Mouse (Mus musculus): ENCODE data around the gene Mov10l1. TPM values are rescaled to one million over a fixed set of nuclear protein-coding genes. Genes with fewer than 3 reads are reported as not detected.

Mov10l1 gene
- total RNA-seq (2021) = not detected
- long read RNA-seq, experiment 1 = 0 reads
- long read RNA-seq, experiment 2 = 0 reads

GRCm38 (mm10) chr15:88982534-88983079 lies at the start of gene Mov10l1:
Gene Mov10l1, plus strand, starts transcription at chr15:88982909.
- intact Hi-C loops (cut with DNase I; ENCODE audit: low total_unique reads) = no loop called here
- DNase-seq = no peak

GRCm38 (mm10) chr15:88934141-88934540 lies 48.6 kb upstream of the Mov10l1 start:
- DNase-seq = no peak
- intact Hi-C loops (cut with DNase I; ENCODE audit: low total_unique reads) = no loop called here

- DNase-seq = no peak
- intact Hi-C loops (cut with DNase I; ENCODE audit: low total_unique reads) = no loop called here
These were observed 46.0 kb upstream of the Mov10l1 start for GRCm38 (mm10) chr15:88936619-88937290.

GRCm38 (mm10) chr15:88937291-88937650 lies 45.4 kb upstream of the Mov10l1 start:
- DNase-seq = no peak
- intact Hi-C loops (cut with DNase I; ENCODE audit: low total_unique reads) = no loop called here

- intact Hi-C loops (cut with DNase I; ENCODE audit: low total_unique reads) = no loop called here
- DNase-seq = no peak
These were observed 39.9 kb upstream of the Mov10l1 start for GRCm38 (mm10) chr15:88942783-88943182.

- DNase-seq = no peak
- intact Hi-C loops (cut with DNase I; ENCODE audit: low total_unique reads) = no loop called here
These were observed 38.7 kb upstream of the Mov10l1 start for GRCm38 (mm10) chr15:88943896-88944551.

- intact Hi-C loops (cut with DNase I; ENCODE audit: low total_unique reads) = no loop called here
- DNase-seq = no peak
These were observed 35.9 kb upstream of the Mov10l1 start for GRCm38 (mm10) chr15:88946851-88947250.

- DNase-seq = no peak
- intact Hi-C loops (cut with DNase I; ENCODE audit: low total_unique reads) = no loop called here
These were observed 31.5 kb upstream of the Mov10l1 start for GRCm38 (mm10) chr15:88951246-88951645.

GRCm38 (mm10) chr15:88954368-88955072 lies 28.2 kb upstream of the Mov10l1 start, which contains the start of gene Ttll8:
Gene Ttll8, minus strand, starts transcription at chr15:88954418.
- no peak for DNase-seq
- intact Hi-C loops (cut with DNase I; ENCODE audit: low total_unique reads) = no loop called here

GRCm38 (mm10) chr15:88955342-88955741 lies 27.4 kb upstream of the Mov10l1 start:
- intact Hi-C loops (cut with DNase I; ENCODE audit: low total_unique reads) = no loop called here
- DNase-seq = no peak

- intact Hi-C loops (cut with DNase I; ENCODE audit: low total_unique reads) = no loop called here
These were observed 25.2 kb upstream of the Mov10l1 start for GRCm38 (mm10) chr15:88957522-88957921.

GRCm38 (mm10) chr15:88964070-88964578 lies 18.6 kb upstream of the Mov10l1 start:
- DNase-seq = no peak
- intact Hi-C loops (cut with DNase I; ENCODE audit: low total_unique reads) = no loop called here

More at GRCm38 (mm10) chr15:88957522-88957921, 25.2 kb upstream of the Mov10l1 start:
- DNase-seq = no peak

GRCm38 (mm10) chr15:88972300-88972699 lies 10.4 kb upstream of the Mov10l1 start:
- DNase-seq = no peak

GRCm38 (mm10) chr15:88978281-88979137 lies 4.2 kb upstream of the Mov10l1 start, which contains the start of gene Mlc1:
Gene Mlc1, minus strand, starts transcription at chr15:88979007.
- intact Hi-C loops (cut with DNase I; ENCODE audit: low total_unique reads) = no loop called here
- DNase-seq = no peak

More at GRCm38 (mm10) chr15:88972300-88972699, 10.4 kb upstream of the Mov10l1 start:
- intact Hi-C loops (cut with DNase I; ENCODE audit: low total_unique reads) = no loop called here

- no peak for DNase-seq
These were observed 3.6 kb upstream of the Mov10l1 start for GRCm38 (mm10) chr15:88979138-88979446.

GRCm38 (mm10) chr15:88989236-88989635 lies 6.5 kb downstream of the Mov10l1 start:
- intact Hi-C loops (cut with DNase I; ENCODE audit: low total_unique reads) = no loop called here
- DNase-seq = no peak

More at GRCm38 (mm10) chr15:88979138-88979446, 3.6 kb upstream of the Mov10l1 start:
- intact Hi-C loops (cut with DNase I; ENCODE audit: low total_unique reads) = no loop called here

GRCm38 (mm10) chr15:88998636-88999035 lies 15.9 kb downstream of the Mov10l1 start:
- DNase-seq = no peak
- intact Hi-C loops (cut with DNase I; ENCODE audit: low total_unique reads) = no loop called here

- DNase-seq = no peak
- intact Hi-C loops (cut with DNase I; ENCODE audit: low total_unique reads) = no loop called here
These were observed 16.4 kb downstream of the Mov10l1 start for GRCm38 (mm10) chr15:88999124-88999523.

GRCm38 (mm10) chr15:89000367-89000766 lies 17.7 kb downstream of the Mov10l1 start:
- DNase-seq = no peak
- intact Hi-C loops (cut with DNase I; ENCODE audit: low total_unique reads) = no loop called here

All from gastrocnemius, postnatal 14 days (tissue).